Mouse (Mus musculus): ENCODE measurements around the gene Ahcyl2. TPM values are rescaled to one million over a fixed set of nuclear protein-coding genes. Genes with fewer than 3 reads are reported as not detected.
A peak's percentile ranks its signal among the peaks of the same experiment; 100 is the strongest.

The Ahcyl2 gene
- 45.8 and 48.0 TPM in 2 replicates for polyA plus RNA-seq (2015; fragmentation: Nextera tagmentation; extraction: Ambion mirVana)

DNA sequence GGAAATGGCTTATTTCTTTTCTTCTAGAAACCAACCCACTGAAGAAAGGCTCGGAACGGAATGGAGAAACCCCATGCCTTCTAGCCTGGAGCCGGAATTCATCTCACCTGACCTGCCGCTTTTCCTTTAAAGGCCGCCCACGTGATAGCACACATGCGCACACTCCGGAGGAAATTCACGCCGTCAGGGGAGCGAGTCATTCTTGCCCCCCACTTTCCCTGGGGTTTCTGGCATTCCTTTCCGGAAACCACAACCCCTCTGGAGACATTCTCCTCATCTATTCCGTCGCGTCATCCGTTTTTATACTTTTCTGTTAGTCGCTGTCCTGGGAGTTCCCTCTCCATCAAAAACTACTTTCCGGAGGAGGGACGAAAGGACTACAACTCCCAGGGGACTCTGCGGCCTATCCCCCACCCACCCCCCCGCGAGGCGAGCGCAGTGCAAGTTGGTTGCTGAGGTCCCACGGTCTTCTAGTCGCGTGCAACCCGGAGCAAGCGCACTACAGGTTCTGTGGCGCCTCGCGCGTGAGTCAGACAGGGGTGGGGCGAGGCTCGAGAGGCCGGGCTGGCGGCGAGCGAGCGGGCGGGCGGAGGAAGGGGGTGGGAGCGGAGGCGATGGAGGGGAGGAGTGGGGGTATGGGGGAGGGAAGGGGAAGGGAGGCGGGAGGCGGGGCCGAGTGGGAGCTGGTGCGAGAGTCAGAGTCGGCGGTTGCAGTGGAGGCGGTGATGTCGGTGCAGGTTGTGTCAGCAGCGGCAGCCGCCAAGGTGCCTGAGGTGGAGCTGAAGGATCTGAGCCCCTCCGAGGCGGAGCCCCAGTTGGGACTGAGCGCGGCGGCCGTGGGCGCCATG, at the start of gene Ahcyl2:
Gene Ahcyl2 (plus strand): TSS at position 199 of the 848 bp plus-strand sequence.
- H3K36me3 ChIP-seq (ENCODE audit: control insufficient read depth, insufficient read depth, low read length): no peaks in the 10 kb centered on the region
- peak within 1 kb of the TSS; percentile 85 for H3K27ac ChIP-seq (ENCODE audit: low read length)
- ATAC-seq (ENCODE audit: insufficient read depth, low FRiP score): peak; percentile 99
- no peaks in the 10 kb centered on the region for H3K9me3 ChIP-seq (replicated peaks; ENCODE audit: control insufficient read depth, low read length)
- peak within 1 kb of the TSS; percentile 71 for H3K4me2 ChIP-seq (ENCODE audit: low read depth, low read length)
- no peaks in the 10 kb centered on the region for H3K27me3 ChIP-seq (ENCODE audit: control insufficient read depth, insufficient read depth, low read length)
- H3K9ac ChIP-seq (ENCODE audit: low read length): peak within 1 kb of the TSS; percentile 79
- H3K4me1 ChIP-seq (ENCODE audit: control insufficient read depth, insufficient read depth, low read length): peaks cover 4% of the 10 kb centered on the region; the same call in 1 of the 2 replicates
- under 1% methylated on average over 57 of the region's 61 CpGs for WGBS
- H3K4me3 ChIP-seq (replicated peaks; ENCODE audit: low read length): peak within 1 kb of the TSS; percentile 72

DNA sequence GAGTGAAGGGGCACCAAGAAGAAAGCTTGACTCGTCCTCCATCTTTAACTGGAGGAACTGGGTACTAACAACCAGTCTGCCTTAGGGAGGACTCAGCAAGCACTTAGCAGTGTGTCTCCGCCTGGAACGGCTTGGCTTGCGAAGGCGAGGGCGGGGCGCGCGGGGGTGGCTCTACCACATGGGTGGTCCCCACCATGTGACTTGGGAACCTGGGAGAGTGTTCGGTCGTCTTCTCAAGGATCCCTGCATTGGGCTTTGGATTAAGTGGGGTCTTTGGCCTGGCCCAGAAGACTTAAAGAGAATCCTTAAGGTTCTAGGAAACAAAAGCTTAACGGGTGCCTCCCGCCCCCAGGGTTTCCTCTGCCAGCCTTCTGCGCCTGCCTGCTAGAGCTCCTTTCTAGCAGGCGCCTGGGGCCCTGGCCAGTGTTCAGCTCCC, 48.9 kb upstream of the Ahcyl2 start:
- H3K27ac ChIP-seq (ENCODE audit: low read length): peak overlapping the region; percentile 39; the same call in 1 of the 2 replicates
- peak; percentile 79; the same call in 1 of the 2 replicates for ATAC-seq (ENCODE audit: insufficient read depth, low FRiP score)
- H3K36me3 ChIP-seq (ENCODE audit: control insufficient read depth, insufficient read depth, low read length): no peaks in the 10 kb centered on the region
- H3K9me3 ChIP-seq (replicated peaks; ENCODE audit: control insufficient read depth, low read length): no peaks in the 10 kb centered on the region
- H3K4me2 ChIP-seq (ENCODE audit: low read depth, low read length): peak overlapping the region; percentile 55
- H3K4me1 ChIP-seq (ENCODE audit: control insufficient read depth, insufficient read depth, low read length): peaks cover 20% of the 10 kb centered on the region
- no peaks in the 10 kb centered on the region for H3K27me3 ChIP-seq (ENCODE audit: control insufficient read depth, insufficient read depth, low read length)
- H3K9ac ChIP-seq (ENCODE audit: low read length): peak overlapping the region; percentile 55
- H3K4me3 ChIP-seq (replicated peaks; ENCODE audit: low read length): peak overlapping the region; percentile 44
- WGBS: 6% methylated on average over 15 of the region's 15 CpGs

GRCm38 (mm10) chr6:29721890-29722289, 45.9 kb upstream of the Ahcyl2 start:
- H3K4me2 ChIP-seq (ENCODE audit: low read depth, low read length): no peak overlapping the region
- no peak overlapping the region for H3K4me3 ChIP-seq (replicated peaks; ENCODE audit: low read length)
- peaks cover 20% of the 10 kb centered on the region for H3K4me1 ChIP-seq (ENCODE audit: control insufficient read depth, insufficient read depth, low read length)
- H3K27me3 ChIP-seq (ENCODE audit: control insufficient read depth, insufficient read depth, low read length): no peaks in the 10 kb centered on the region
- H3K9me3 ChIP-seq (replicated peaks; ENCODE audit: control insufficient read depth, low read length): no peaks in the 10 kb centered on the region
- H3K9ac ChIP-seq (ENCODE audit: low read length): no peak overlapping the region
- no peaks in the 10 kb centered on the region for H3K36me3 ChIP-seq (ENCODE audit: control insufficient read depth, insufficient read depth, low read length)
- no peak for ATAC-seq (ENCODE audit: insufficient read depth, low FRiP score)
- 76% methylated on average over 2 of the region's 2 CpGs for WGBS
- H3K27ac ChIP-seq (ENCODE audit: low read length): no peak overlapping the region

GRCm38 (mm10) chr6:29726576-29727200, 41.1 kb upstream of the Ahcyl2 start:
- WGBS: 39% methylated on average over 1 of the region's 1 CpGs
- H3K9ac ChIP-seq (ENCODE audit: low read length): no peak overlapping the region
- H3K9me3 ChIP-seq (replicated peaks; ENCODE audit: control insufficient read depth, low read length): no peaks in the 10 kb centered on the region
- no peak overlapping the region for H3K4me3 ChIP-seq (replicated peaks; ENCODE audit: low read length)
- no peak overlapping the region for H3K27ac ChIP-seq (ENCODE audit: low read length)
- no peak for ATAC-seq (ENCODE audit: insufficient read depth, low FRiP score)
- H3K36me3 ChIP-seq (ENCODE audit: control insufficient read depth, insufficient read depth, low read length): no peaks in the 10 kb centered on the region
- H3K4me2 ChIP-seq (ENCODE audit: low read depth, low read length): no peak overlapping the region
- H3K4me1 ChIP-seq (ENCODE audit: control insufficient read depth, insufficient read depth, low read length): no peaks in the 10 kb centered on the region
- H3K27me3 ChIP-seq (ENCODE audit: control insufficient read depth, insufficient read depth, low read length): no peaks in the 10 kb centered on the region

DNA sequence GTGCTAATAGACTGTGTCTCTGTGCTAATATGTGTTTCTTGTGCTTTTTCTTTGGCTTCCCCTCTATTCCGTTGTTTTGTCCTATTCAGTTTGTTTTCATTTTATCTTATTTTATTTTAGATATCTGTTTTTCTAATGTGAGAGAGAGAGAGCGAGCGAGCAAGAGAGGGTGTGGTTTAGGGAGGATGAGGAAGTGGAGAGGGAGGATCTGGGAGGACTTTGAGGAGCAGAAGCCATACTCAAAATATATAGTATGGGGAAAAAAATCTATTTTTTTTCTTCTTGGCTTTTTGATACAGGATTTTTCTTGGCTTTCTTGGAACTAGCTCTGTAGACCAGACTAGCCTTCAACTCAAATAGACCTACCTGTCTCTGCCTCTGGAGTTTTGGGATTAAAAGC, 39.8 kb upstream of the Ahcyl2 start:
- H3K9me3 ChIP-seq (replicated peaks; ENCODE audit: control insufficient read depth, low read length): no peaks in the 10 kb centered on the region
- no peaks in the 10 kb centered on the region for H3K36me3 ChIP-seq (ENCODE audit: control insufficient read depth, insufficient read depth, low read length)
- WGBS: 76% methylated on average over 3 of the region's 3 CpGs
- no peaks in the 10 kb centered on the region for H3K4me1 ChIP-seq (ENCODE audit: control insufficient read depth, insufficient read depth, low read length)
- no peak overlapping the region for H3K27ac ChIP-seq (ENCODE audit: low read length)
- no peak overlapping the region for H3K4me3 ChIP-seq (replicated peaks; ENCODE audit: low read length)
- no peak overlapping the region for H3K4me2 ChIP-seq (ENCODE audit: low read depth, low read length)
- H3K9ac ChIP-seq (ENCODE audit: low read length): no peak overlapping the region
- ATAC-seq (ENCODE audit: insufficient read depth, low FRiP score): no peak
- H3K27me3 ChIP-seq (ENCODE audit: control insufficient read depth, insufficient read depth, low read length): no peaks in the 10 kb centered on the region

DNA sequence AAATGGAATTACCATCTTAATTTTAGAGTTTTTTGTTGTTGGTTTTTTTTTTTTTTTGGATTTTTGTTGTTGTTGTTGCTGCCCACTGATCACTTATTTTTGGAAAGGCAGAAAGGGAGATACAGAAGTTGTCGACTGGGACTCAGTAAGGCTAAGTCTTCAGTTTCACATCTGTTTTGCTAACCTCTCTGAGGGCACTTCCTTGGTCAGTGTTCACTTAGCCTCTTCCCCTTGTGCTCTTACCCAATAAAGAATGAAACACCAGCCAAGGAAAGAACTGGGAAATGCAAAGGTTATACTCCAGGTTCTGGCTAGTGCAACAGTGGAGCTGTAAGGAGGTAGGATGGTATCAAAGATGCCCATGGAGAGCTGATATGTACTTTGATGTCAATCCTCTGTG, 38.3 kb upstream of the Ahcyl2 start:
- no peak overlapping the region for H3K9ac ChIP-seq (ENCODE audit: low read length)
- H3K4me1 ChIP-seq (ENCODE audit: control insufficient read depth, insufficient read depth, low read length): no peaks in the 10 kb centered on the region
- no peak overlapping the region for H3K4me2 ChIP-seq (ENCODE audit: low read depth, low read length)
- H3K27ac ChIP-seq (ENCODE audit: low read length): no peak overlapping the region
- WGBS: 76% methylated on average over 1 of the region's 1 CpGs
- no peaks in the 10 kb centered on the region for H3K9me3 ChIP-seq (replicated peaks; ENCODE audit: control insufficient read depth, low read length)
- H3K27me3 ChIP-seq (ENCODE audit: control insufficient read depth, insufficient read depth, low read length): no peaks in the 10 kb centered on the region
- no peak for ATAC-seq (ENCODE audit: insufficient read depth, low FRiP score)
- no peaks in the 10 kb centered on the region for H3K36me3 ChIP-seq (ENCODE audit: control insufficient read depth, insufficient read depth, low read length)
- no peak overlapping the region for H3K4me3 ChIP-seq (replicated peaks; ENCODE audit: low read length)

GRCm38 (mm10) chr6:29735336-29735688, 32.5 kb upstream of the Ahcyl2 start, which contains the start of gene Smo:
Gene Smo, plus strand, starts transcription at chr6:29735503.
- Histone ChIP-seq H3K4me2 (ENCODE audit: low read depth, low read length) (peak within 1 kb of the TSS; percentile 80), H3K9ac (ENCODE audit: low read length) (peak within 1 kb of the TSS; percentile 99), H3K4me1 (ENCODE audit: control insufficient read depth, insufficient read depth, low read length) (peaks cover 22% of the 10 kb centered on the region), H3K9me3 (replicated peaks; ENCODE audit: control insufficient read depth, low read length) (no peaks in the 10 kb centered on the region), H3K27ac (ENCODE audit: low read length) (peak within 1 kb of the TSS; percentile 98), H3K27me3 (ENCODE audit: control insufficient read depth, insufficient read depth, low read length) (no peaks in the 10 kb centered on the region), H3K4me3 (replicated peaks; ENCODE audit: low read length) (peak within 1 kb of the TSS; percentile 91), H3K36me3 (ENCODE audit: control insufficient read depth, insufficient read depth, low read length) (no peaks in the 10 kb centered on the region)
- under 1% methylated on average over 24 of the region's 30 CpGs for WGBS
- ATAC-seq (ENCODE audit: insufficient read depth, low FRiP score): peak; percentile 96

DNA sequence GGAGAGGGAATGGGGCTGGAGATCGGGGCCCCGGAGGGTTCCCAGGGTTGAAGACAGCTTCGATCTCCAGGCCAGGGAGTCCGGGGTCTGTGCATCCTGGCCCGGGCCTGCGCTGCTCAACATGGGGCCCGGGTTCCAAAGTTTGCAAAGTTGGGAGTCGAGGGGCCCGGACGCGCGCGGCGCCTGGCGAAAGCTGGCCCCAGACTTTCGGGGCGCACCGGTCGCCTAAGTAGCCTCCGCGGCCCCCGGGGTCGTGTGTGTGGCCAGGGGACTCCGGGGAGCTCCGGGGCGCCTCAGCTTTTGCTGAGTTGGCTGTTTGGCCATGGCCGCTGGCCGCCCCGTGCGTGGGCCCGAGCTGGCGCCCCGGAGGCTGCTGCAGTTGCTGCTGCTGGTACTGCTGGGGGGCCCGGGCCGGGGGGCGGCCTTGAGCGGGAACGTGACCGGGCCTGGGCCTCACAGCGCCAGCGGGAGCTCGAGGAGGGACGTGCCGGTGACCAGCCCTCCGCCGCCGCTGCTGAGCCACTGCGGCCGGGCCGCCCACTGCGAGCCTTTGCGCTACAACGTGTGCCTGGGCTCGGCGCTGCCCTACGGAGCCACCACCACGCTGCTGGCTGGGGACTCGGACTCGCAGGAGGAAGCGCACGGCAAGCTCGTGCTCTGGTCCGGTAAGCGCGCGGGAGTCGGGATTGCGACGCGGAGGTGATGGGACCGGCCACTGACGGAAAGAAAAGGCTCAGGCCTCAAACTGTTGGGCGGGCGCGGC, 31.9 kb upstream of the Ahcyl2 start:
- Histone ChIP-seq H3K36me3 (ENCODE audit: control insufficient read depth, insufficient read depth, low read length) (no peaks in the 10 kb centered on the region), H3K27ac (ENCODE audit: low read length) (peak overlapping the region; percentile 98), H3K4me1 (ENCODE audit: control insufficient read depth, insufficient read depth, low read length) (peaks cover 22% of the 10 kb centered on the region), H3K9me3 (replicated peaks; ENCODE audit: control insufficient read depth, low read length) (no peaks in the 10 kb centered on the region), H3K4me2 (ENCODE audit: low read depth, low read length) (peak overlapping the region; percentile 80), H3K27me3 (ENCODE audit: control insufficient read depth, insufficient read depth, low read length) (no peaks in the 10 kb centered on the region), H3K9ac (ENCODE audit: low read length) (peak overlapping the region; percentile 99), H3K4me3 (replicated peaks; ENCODE audit: low read length) (peak overlapping the region; percentile 91)
- WGBS: under 1% methylated on average over 73 of the region's 75 CpGs
- peak; percentile 76 for ATAC-seq (ENCODE audit: insufficient read depth, low FRiP score)

All from stomach, embryonic 16.5 days (tissue).